Mouse (Mus musculus): ENCODE results near the gene Chchd5.

The Chchd5 gene

GRCm38 (mm10) chr2:129129412-129129929 is at the start of gene Chchd5:
Chchd5 (plus strand) TSS chr2:129129700.
- DNase-seq (ENCODE audit: low read depth, low spot score), result peak; percentile 96

- no peak for DNase-seq (ENCODE audit: low read depth, low spot score)
Measured at GRCm38 (mm10) chr2:129081097-129081496, 48.4 kb upstream of the Chchd5 start.

GRCm38 (mm10) chr2:129083514-129083913 is 46.0 kb upstream of the Chchd5 start:
- DNase-seq (ENCODE audit: low read depth, low spot score), result no peak

- DNase-seq (ENCODE audit: low read depth, low spot score), result peak; percentile 54
Measured at GRCm38 (mm10) chr2:129084959-129085358, 44.5 kb upstream of the Chchd5 start.

- DNase-seq (ENCODE audit: low read depth, low spot score), result no peak
Measured at GRCm38 (mm10) chr2:129087520-129087919, 42.0 kb upstream of the Chchd5 start.

GRCm38 (mm10) chr2:129090370-129090769 is 39.1 kb upstream of the Chchd5 start:
- DNase-seq (ENCODE audit: low read depth, low spot score), result no peak

GRCm38 (mm10) chr2:129092810-129093209 is 36.7 kb upstream of the Chchd5 start:
- DNase-seq (ENCODE audit: low read depth, low spot score), result no peak

- no peak for DNase-seq (ENCODE audit: low read depth, low spot score)
Measured at GRCm38 (mm10) chr2:129093926-129094724, 35.4 kb upstream of the Chchd5 start.

GRCm38 (mm10) chr2:129100784-129101310 is 28.7 kb upstream of the Chchd5 start, which contains the start of gene Polr1b:
Polr1b (plus strand) TSS chr2:129100995.
- DNase-seq (ENCODE audit: low read depth, low spot score), result peak; percentile 92

- no peak for DNase-seq (ENCODE audit: low read depth, low spot score)
Measured at GRCm38 (mm10) chr2:129112924-129113323, 16.6 kb upstream of the Chchd5 start.

GRCm38 (mm10) chr2:129115706-129116367 is 13.7 kb upstream of the Chchd5 start:
- DNase-seq (ENCODE audit: low read depth, low spot score), result no peak

GRCm38 (mm10) chr2:129116368-129116739 is 13.1 kb upstream of the Chchd5 start:
- DNase-seq (ENCODE audit: low read depth, low spot score), result no peak

- no peak for DNase-seq (ENCODE audit: low read depth, low spot score)
Measured at GRCm38 (mm10) chr2:129118061-129118460, 11.4 kb upstream of the Chchd5 start.

- DNase-seq (ENCODE audit: low read depth, low spot score), result no peak
Measured at GRCm38 (mm10) chr2:129121986-129122385, 7.5 kb upstream of the Chchd5 start.

GRCm38 (mm10) chr2:129129987-129130545 is 566 bp downstream of the Chchd5 start:
- DNase-seq (ENCODE audit: low read depth, low spot score), result no peak

GRCm38 (mm10) chr2:129130776-129131175 is 1.3 kb downstream of the Chchd5 start:
- no peak for DNase-seq (ENCODE audit: low read depth, low spot score)

GRCm38 (mm10) chr2:129132231-129132630 is 2.7 kb downstream of the Chchd5 start:
- no peak for DNase-seq (ENCODE audit: low read depth, low spot score)

- DNase-seq (ENCODE audit: low read depth, low spot score), result no peak
Measured at GRCm38 (mm10) chr2:129133006-129133805, 3.7 kb downstream of the Chchd5 start.

- DNase-seq (ENCODE audit: low read depth, low spot score), result no peak
Measured at GRCm38 (mm10) chr2:129139906-129140305, 10.4 kb downstream of the Chchd5 start.

GRCm38 (mm10) chr2:129148836-129149235 is 19.3 kb downstream of the Chchd5 start:
- no peak for DNase-seq (ENCODE audit: low read depth, low spot score)

- DNase-seq (ENCODE audit: low read depth, low spot score), result no peak
Measured at GRCm38 (mm10) chr2:129150386-129150785, 20.9 kb downstream of the Chchd5 start.

Measured in forelimb bud, embryonic 11.5 days (tissue).